Mouse (Mus musculus): ENCODE results near the gene Mprip.

DNA sequence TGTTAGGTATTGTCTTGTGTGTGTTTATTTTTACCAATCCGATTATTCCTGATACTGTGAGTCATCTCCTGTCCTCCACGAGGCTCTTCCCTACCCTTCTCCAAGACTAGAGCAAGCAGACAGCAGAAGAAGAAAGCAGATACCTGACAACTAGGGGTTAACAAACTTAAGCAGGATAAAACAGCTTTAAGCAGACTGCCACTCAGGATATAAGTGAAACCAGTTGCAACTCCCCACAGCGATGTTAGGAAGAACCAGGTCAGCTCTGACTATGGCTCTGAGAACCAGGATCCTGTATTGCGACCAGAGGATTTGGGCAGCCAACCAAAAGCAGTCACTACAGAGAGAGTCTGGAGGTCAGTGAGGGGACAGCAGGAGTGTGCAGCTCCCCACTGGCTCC lies 150.1 kb downstream of the Mprip start:
- TF ChIP-seq POLR2A (IDR thresholded peaks at IDR 0.05; ENCODE audit: control insufficient read depth, low read depth, low read length) (no peak), CTCF (IDR thresholded peaks at IDR 0.05; ENCODE audit: control insufficient read depth, insufficient read depth, insufficient replicate concordance, low read depth, low read length) (no peak)
